Mouse (Mus musculus) macrophage (primary cell): ENCODE results near the gene Bend5. TPM values are rescaled to one million over a fixed set of nuclear protein-coding genes. Genes with fewer than 3 reads are reported as not detected.

Experiments
- H3K27ac ChIP-seq: fragments of 350-480 bp; formaldehyde crosslinking; 2 replicates; pipeline ENCODE4 v1.9.0; 2021
- H3K36me3 ChIP-seq: fragments of 350-480 bp; formaldehyde crosslinking; 2 replicates; pipeline ENCODE4 v1.9.0; 2021; ENCODE audit errors: inconsistent target
- H3K4me3 ChIP-seq: fragments of 350-480 bp; formaldehyde crosslinking; 2 replicates; pipeline ENCODE4 v1.9.0; 2021; ENCODE audit errors: inconsistent target
- H3K79me2 ChIP-seq: fragments of 350-480 bp; formaldehyde crosslinking; 2 replicates; pipeline ENCODE4 v1.9.0; 2021; ENCODE audit errors: inconsistent target
- WGBS: methylation state at CpG from one replicate; pipeline ENCODE4 v1.1.7; 2026; ENCODE audit warnings: inconsistent platforms; ENCODE audit not compliant: missing documents; 5-methylcytosine and 5-hydroxymethylcytosine counted together
- polyA plus RNA-seq: library from polyadenylated mRNA; stranded (reverse); fragments of 250-400 nt; gene quantifications from 3 replicates; pipeline ENCODE4 v1.2.4, GENCODE M21; 2018; ENCODE audit warnings: inconsistent platforms
- total RNA-seq, 78 experiments: library from RNA; depleted of rRNA; stranded (reverse); fragments of 250-400 nt; gene quantifications; 1 replicate in 9 of 78; 2 replicates in 24 of 78; 3 replicates in 43 of 78; 4 replicates in 2 of 78; pipeline ENCODE4 v1.2.4; 2018; ENCODE audit warnings: inconsistent platforms in 56 of 78

Bend5 gene
- under 1 TPM in 1 of 26 experiments, not detected in 25; 0.60 TPM for total RNA-seq (2018; cell fraction: chromatin; rRNA removed)
- not detected for total RNA-seq (2018; cell fraction: cytosol; rRNA removed)
- total RNA-seq (2018; cell fraction: nucleus; rRNA removed) = under 1 TPM in 1 of 26 experiments, not detected in 25; 0.55 TPM
- polyA plus RNA-seq = not detected in 3 replicates

GRCm38 (mm10) chr4:111414818-111415488 is at the start of gene Bend5:
Bend5 (plus strand) TSS chr4:111415006.
- Histone ChIP-seq H3K4me3 (no peak within 1 kb of the TSS), H3K79me2 (no peaks in the 10 kb centered on the region), H3K27ac (no peak within 1 kb of the TSS), H3K36me3 (no peaks in the 10 kb centered on the region)
- WGBS = under 1% methylated on average over 61 of the region's 66 CpGs

DNA sequence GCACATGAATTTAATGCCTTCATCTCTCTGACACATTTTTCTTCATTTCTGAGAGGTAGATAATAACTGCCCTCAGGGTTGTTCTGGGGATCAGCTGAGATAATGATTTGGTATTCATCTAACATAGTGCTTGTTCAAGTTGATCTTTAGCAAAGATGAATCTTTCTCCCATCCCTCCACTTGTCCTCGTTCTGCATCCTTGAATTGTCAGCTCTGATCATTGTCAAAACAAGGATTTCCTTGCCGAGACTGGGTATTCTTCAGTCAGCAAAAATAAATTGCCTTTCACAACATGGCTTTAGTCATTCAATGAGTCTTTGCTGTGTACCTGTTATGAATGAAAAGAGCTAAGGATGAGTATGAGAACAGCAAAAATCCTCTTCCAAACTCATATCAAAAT is 47.0 kb upstream of the Bend5 start:
- Histone ChIP-seq H3K27ac (no peak overlapping the region), H3K36me3 (no peaks in the 10 kb centered on the region), H3K79me2 (no peaks in the 10 kb centered on the region), H3K4me3 (no peak overlapping the region)
- 60% methylated on average over 2 of the region's 2 CpGs for WGBS

DNA sequence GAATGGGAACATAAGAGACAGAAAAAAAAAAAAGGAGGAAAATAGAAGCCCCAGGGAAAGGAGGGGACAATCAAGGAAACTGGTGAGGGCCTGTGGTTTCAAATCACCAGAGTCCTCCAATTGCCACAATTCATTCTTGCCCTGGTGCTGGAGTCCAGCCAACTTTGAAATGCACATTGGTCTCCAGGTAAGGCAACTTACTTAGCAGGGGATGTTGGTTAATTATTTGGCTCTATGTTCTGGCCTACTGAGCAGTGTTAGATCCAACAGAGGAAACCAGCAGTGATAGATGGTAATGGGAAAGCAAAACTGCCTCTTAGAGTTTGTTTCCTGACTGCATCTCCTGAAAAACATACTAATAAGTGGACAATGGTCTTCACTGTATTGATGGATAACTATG is 37.6 kb upstream of the Bend5 start:
- Histone ChIP-seq H3K4me3 (no peak overlapping the region), H3K36me3 (no peaks in the 10 kb centered on the region), H3K27ac (no peak overlapping the region), H3K79me2 (no peaks in the 10 kb centered on the region)

DNA sequence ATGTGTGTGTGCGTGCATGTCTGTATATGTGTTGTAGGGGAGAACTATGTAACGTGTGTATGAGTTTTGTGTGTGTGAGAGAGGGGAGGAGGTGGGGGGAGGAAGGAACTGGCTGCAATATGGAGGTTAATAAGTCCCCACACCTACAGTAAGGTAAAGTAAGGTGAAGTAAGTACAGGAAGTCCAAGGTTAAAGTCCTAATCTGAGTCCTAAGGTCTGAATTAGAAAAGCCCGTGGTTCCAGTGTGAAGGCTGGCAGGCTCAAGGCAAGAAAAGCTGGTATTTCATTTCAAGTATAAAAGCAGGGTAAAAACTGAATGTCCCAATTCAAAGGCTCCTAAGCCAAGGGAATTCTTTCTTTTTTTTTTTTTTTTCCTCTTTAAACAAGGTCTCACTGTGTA is 36.7 kb upstream of the Bend5 start:
- 80% methylated on average over 3 of the region's 3 CpGs for WGBS
- no peaks in the 10 kb centered on the region for H3K36me3 ChIP-seq

DNA sequence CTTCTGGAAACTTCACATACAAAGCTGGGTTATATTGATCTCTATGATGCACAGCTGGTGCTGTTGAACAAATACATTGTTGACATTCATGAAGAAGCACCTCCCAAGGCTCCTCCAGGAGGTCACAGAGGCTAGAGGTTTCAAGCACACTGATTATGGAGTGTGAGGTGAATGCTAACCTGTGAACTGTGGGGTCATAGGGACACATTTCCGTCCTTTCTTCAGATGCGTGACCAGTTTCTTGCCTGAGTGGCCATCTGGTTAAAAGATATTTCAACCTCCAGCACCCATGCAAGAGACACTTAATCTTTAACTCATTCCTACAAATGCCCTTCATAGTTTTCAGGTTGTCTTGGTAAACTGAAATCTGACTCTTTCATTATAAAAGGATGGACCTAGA is 31.7 kb upstream of the Bend5 start:
- 94% methylated on average over 2 of the region's 2 CpGs for WGBS

More for the DNA sequence above, 36.7 kb upstream of the Bend5 start:
- H3K4me3 ChIP-seq = no peak overlapping the region
- H3K79me2 ChIP-seq = no peaks in the 10 kb centered on the region
- no peak overlapping the region for H3K27ac ChIP-seq

DNA sequence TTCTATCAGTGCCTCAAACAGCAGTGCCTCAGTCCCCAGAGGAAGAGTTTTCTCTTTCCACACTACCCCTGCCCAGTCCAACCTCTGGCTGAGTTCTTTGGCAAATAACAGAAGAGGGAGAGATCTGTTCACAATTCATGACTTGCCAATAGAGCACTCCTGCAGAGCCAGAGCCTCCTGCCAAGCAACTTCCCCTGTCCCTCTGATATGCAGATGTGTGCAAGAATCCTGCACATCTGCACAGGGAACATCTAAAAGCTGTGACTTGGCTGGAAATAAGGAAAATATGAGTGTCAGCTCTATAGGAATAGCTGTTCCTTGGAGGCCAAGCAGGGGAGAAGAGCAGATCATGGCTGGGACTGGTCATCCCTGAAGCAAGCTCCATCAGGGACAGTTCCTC is 24.1 kb upstream of the Bend5 start:
- Histone ChIP-seq H3K79me2 (no peaks in the 10 kb centered on the region), H3K4me3 (no peak overlapping the region), H3K36me3 (no peaks in the 10 kb centered on the region), H3K27ac (no peak overlapping the region)

More for the DNA sequence above, 31.7 kb upstream of the Bend5 start:
- Histone ChIP-seq H3K4me3 (no peak overlapping the region), H3K79me2 (no peaks in the 10 kb centered on the region), H3K36me3 (no peaks in the 10 kb centered on the region), H3K27ac (no peak overlapping the region)

- Histone ChIP-seq H3K36me3 (no peaks in the 10 kb centered on the region), H3K27ac (no peak overlapping the region), H3K4me3 (no peak overlapping the region), H3K79me2 (no peaks in the 10 kb centered on the region)
Observed at GRCm38 (mm10) chr4:111399784-111400183, 15.0 kb upstream of the Bend5 start.

DNA sequence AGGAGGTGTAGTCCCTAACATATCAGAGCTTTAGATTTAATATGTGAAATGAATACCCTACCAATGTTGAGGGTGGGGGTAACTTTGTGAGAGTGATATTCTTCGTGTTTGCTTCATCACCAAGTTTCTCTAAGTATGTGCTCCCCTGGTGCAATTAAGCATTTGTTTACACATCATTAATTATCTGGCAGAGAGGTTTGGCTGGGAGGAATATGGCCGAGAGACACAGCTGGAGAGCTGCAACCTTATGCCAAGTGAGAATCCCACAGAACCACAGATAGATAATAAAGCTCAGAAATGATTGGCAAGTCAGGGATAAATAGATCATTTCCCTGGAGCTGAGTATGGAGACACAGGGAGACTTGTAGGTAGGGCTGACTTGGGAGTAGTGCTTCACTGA is 14.1 kb upstream of the Bend5 start:
- WGBS = 83% methylated on average over 2 of the region's 2 CpGs
- H3K4me3 ChIP-seq = no peak overlapping the region
- no peak overlapping the region for H3K27ac ChIP-seq
- H3K79me2 ChIP-seq = no peaks in the 10 kb centered on the region
- no peaks in the 10 kb centered on the region for H3K36me3 ChIP-seq

DNA sequence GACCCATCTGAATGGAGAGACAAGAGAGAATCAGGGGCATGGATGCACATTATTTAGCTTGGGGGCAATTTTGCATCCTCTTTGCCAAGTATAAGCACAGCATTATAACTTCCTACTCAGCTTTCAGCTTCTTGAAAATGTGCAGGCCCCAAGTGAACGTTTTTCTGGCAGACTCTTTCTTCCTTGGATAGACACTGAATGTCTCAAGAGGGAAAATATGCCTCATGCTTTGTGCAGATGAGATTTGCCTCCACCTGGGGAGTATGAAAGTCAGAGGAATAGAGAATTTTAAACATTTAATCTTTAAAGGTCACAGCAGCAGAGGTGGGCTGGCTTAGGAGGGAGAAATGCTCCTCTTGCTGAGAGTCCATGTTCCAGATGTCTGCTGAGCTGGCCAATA is 11.6 kb upstream of the Bend5 start:
- Histone ChIP-seq H3K27ac (no peak overlapping the region), H3K79me2 (no peaks in the 10 kb centered on the region), H3K36me3 (no peaks in the 10 kb centered on the region), H3K4me3 (no peak overlapping the region)
- WGBS = 45% methylated on average over 1 of the region's 1 CpGs

DNA sequence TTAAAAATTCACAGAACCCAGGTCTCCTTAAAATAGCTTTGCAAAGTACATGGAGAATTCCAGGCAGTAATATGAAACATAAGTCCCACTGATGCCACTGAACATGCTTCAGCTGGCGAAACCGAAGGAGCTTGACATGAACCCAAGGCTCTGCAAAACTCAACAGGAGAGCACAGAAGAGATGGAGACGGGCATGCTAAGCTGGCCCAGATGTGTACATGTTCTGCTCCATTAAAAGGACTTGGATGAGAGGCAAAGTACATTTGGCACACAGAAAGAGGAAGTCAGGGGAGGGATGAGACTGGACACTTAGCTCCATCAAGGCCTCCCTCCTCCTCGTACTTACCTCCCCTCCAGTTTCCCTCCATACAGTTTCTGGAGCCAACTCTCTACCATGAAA is 4.1 kb upstream of the Bend5 start:
- no peaks in the 10 kb centered on the region for H3K79me2 ChIP-seq
- no peak overlapping the region for H3K4me3 ChIP-seq
- H3K27ac ChIP-seq = no peak overlapping the region
- H3K36me3 ChIP-seq = no peaks in the 10 kb centered on the region
- WGBS = 83% methylated on average over 4 of the region's 4 CpGs

DNA sequence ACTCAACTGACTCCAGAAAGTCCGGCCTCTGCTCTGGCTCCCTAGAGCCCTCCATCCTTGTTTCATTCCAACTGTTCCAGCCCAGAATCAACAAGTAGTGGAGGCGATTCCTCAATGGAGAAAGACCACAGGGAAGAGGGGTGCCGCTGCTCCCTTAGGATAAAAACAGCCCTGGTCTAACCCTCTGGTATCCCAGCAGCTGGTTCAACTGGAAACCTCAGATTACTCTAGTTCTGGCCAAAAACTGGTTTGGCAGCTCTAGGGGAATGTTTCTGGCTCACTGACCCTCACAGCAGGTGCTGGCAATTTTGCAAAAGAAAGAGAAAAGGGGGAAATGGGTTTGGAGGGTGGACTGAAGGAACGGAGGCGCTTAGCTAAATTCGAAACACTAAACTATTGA is 407 bp upstream of the Bend5 start:
- H3K4me3 ChIP-seq = no peak overlapping the region
- no peaks in the 10 kb centered on the region for H3K36me3 ChIP-seq
- no peaks in the 10 kb centered on the region for H3K79me2 ChIP-seq
- WGBS = 10% methylated on average over 6 of the region's 6 CpGs
- H3K27ac ChIP-seq = no peak overlapping the region

- 4% methylated on average over 3 of the region's 3 CpGs for WGBS
- Histone ChIP-seq H3K4me3 (no peak overlapping the region), H3K36me3 (no peaks in the 10 kb centered on the region), H3K79me2 (no peaks in the 10 kb centered on the region), H3K27ac (no peak overlapping the region)
Observed at GRCm38 (mm10) chr4:111416126-111416525, 1.3 kb downstream of the Bend5 start.

- Histone ChIP-seq H3K27ac (no peak overlapping the region), H3K36me3 (no peaks in the 10 kb centered on the region), H3K4me3 (no peak overlapping the region), H3K79me2 (no peaks in the 10 kb centered on the region)
- 95% methylated on average over 3 of the region's 3 CpGs for WGBS
Observed at GRCm38 (mm10) chr4:111416551-111416950, 1.7 kb downstream of the Bend5 start.

DNA sequence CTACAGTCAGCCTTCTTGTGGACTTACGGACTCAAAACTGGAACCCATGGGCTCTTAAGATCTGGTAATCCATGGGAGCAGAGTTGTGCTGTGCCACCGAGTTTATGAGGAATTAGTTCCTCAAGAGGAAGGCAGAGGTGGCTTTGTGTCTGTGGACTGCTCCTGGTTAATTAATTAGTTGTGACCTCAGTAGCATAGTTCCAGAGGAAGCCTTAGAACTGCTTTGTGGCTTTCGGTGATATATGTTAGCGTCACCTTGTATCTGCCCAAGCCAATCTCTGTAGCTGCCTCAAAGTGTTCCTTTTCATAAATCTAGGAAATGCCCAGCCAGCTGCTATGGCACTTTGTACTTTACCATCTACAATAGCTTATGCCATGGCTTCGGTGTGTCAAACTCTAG is 2.9 kb downstream of the Bend5 start:
- H3K79me2 ChIP-seq = no peaks in the 10 kb centered on the region
- 93% methylated on average over 4 of the region's 5 CpGs for WGBS
- no peak overlapping the region for H3K4me3 ChIP-seq
- no peak overlapping the region for H3K27ac ChIP-seq
- H3K36me3 ChIP-seq = no peaks in the 10 kb centered on the region

- H3K79me2 ChIP-seq = no peaks in the 10 kb centered on the region
- no peaks in the 10 kb centered on the region for H3K36me3 ChIP-seq
- no peak overlapping the region for H3K4me3 ChIP-seq
- H3K27ac ChIP-seq = no peak overlapping the region
- WGBS = 100% methylated on average over 1 of the region's 1 CpGs
Observed at GRCm38 (mm10) chr4:111419476-111419875, 4.7 kb downstream of the Bend5 start.

- Histone ChIP-seq H3K4me3 (no peak overlapping the region), H3K27ac (no peak overlapping the region), H3K79me2 (no peaks in the 10 kb centered on the region), H3K36me3 (no peaks in the 10 kb centered on the region)
- 91% methylated on average over 3 of the region's 3 CpGs for WGBS
Observed at GRCm38 (mm10) chr4:111420031-111420430, 5.2 kb downstream of the Bend5 start.
